Mouse (Mus musculus): ENCODE data around the gene Lypd3. TPM values are rescaled to one million over a fixed set of nuclear protein-coding genes. Genes with fewer than 3 reads are reported as not detected.
"Not testable (repeated sequence)": the region's sequence is repeated elsewhere in the genome, so short reads cannot be mapped to it uniquely, and the experiment has no call there.

The Lypd3 gene
- total RNA-seq, 2 experiments from 2014 or later: 0.36 to 0.92 TPM

- DNase-seq: peak; percentile 52 to 64
These were observed 26.2 kb downstream of the Lypd3 start for GRCm38 (mm10) chr7:24662575-24662974.

DNA sequence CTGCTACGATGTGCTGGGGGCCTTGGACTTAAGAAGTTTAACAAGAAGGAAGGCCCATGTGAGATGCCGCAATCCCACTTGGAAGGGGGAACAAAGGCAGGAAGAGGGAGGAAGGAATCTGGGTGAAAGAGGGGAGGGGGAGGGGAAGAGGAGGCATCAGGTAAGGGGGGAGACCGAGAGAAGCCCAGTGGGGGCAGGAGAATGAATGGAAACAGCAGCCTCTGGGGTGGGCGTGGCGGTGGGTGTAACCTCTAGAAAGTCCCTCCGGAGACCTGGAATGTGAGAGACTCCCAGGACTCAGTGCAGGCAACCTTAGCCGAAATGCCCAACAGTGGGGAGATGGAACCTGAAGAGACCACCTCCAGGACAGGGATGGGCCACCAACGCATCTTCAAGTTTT lies 28.0 kb downstream of the Lypd3 start:
- DNase-seq: no peak

DNA sequence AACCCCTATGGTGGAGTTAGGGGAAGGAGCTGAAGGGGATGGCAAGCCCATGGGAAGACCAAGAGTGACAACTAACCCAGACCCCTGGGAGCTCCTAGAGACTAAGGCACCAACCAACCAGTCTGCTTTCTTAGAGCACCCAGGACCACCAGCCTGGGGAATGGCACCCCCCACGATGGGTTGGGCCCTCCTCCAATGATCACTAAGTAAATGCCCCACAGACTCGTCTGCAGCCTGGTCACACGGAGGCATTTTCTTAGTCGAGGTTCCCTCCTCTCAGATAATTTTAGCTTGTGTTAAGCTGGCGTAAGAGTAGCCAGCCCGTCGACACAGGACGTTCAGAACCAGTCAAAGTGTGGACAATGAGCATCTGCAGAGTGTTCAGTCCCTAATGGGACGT lies 28.6 kb downstream of the Lypd3 start:
- no peak for DNase-seq

GRCm38 (mm10) chr7:24671944-24672439 lies 35.6 kb downstream of the Lypd3 start:
- no peak for DNase-seq

- DNase-seq: no peak
These were observed 40.2 kb downstream of the Lypd3 start, which contains the start of gene Tex101 for GRCm38 (mm10) chr7:24676575-24676974. Tex101 (minus strand) TSS chr7:24676675.

- peak in 1 of 2 experiments; percentile 35 for DNase-seq
These were observed 47.8 kb downstream of the Lypd3 start for GRCm38 (mm10) chr7:24684121-24684520.

- not testable (repeated sequence) for DNase-seq
These were observed 51.2 kb downstream of the Lypd3 start for GRCm38 (mm10) chr7:24687519-24687918.

Other genes starting within 250 kb of the Lypd3 start
- 10 to 100 TPM; 17.8 to 21.1 TPM for gene Smg9, start 236.9 kb upstream of the Lypd3 start, total RNA-seq (2021)
- not detected for gene Irgc1, start 184.3 kb upstream of the Lypd3 start, total RNA-seq (2021)
- 1 to 10 TPM; 7.9 to 9.8 TPM for gene Plaur, start 174.1 kb upstream of the Lypd3 start, total RNA-seq (2021)
- 1 to 10 TPM; 2.8 to 3.6 TPM for gene Cadm4, start 154.5 kb upstream of the Lypd3 start, total RNA-seq (2021)
- gene Zfp428, start 129.5 kb upstream of the Lypd3 start, total RNA-seq (2021): 1 to 10 TPM; 6.0 to 6.8 TPM
- not detected for gene AC161166.1, start 124.1 kb upstream of the Lypd3 start, total RNA-seq (2021)
- gene Irgq, start 105.9 kb upstream of the Lypd3 start, total RNA-seq (2021): 10 to 100 TPM; 20.4 to 24.1 TPM
- gene Pinlyp, start 90.4 kb upstream of the Lypd3 start, total RNA-seq (2021): not detected
- gene Xrcc1, start 90.3 kb upstream of the Lypd3 start, total RNA-seq (2021): 10 to 100 TPM; 37.6 to 41.3 TPM
- gene Ethe1, start 49.0 kb upstream of the Lypd3 start, total RNA-seq (2021): 10 to 100 TPM; 27.9 to 34.2 TPM
- under 1 TPM in 1 of 2 experiments, not detected in 1; 0.30 TPM for gene Zfp575, start 48.9 kb upstream of the Lypd3 start, total RNA-seq (2021)
- gene Phldb3, start 25.8 kb upstream of the Lypd3 start, total RNA-seq (2021): 1 to 10 TPM; 5.4 to 5.8 TPM
- not detected for gene Tex101, start 40.1 kb downstream of the Lypd3 start, total RNA-seq (2021)
- gene BC049730, start 72.7 kb downstream of the Lypd3 start, total RNA-seq (2021): not detected
- gene Gm4763, start 90.4 kb downstream of the Lypd3 start, total RNA-seq (2021): not detected
- under 1 TPM in 1 of 2 experiments, not detected in 1; 0.20 TPM for gene Cd177, start 123.8 kb downstream of the Lypd3 start, total RNA-seq (2021)
- gene Ceacam10, start 140.7 kb downstream of the Lypd3 start, total RNA-seq (2021): not detected
- gene Gm9844, start 225.7 kb downstream of the Lypd3 start, total RNA-seq (2021): not detected
- gene Lypd4, start 233.4 kb downstream of the Lypd3 start, total RNA-seq (2021): not detected
- gene Dmrtc2, start 233.5 kb downstream of the Lypd3 start, total RNA-seq (2021): not detected
- gene Rps19, start 247.8 kb downstream of the Lypd3 start, total RNA-seq (2021): 1,000 to 10,000 TPM in 1 of 2 experiments, 100 to 1,000 TPM in 1; 964 to 1,011 TPM

All from adrenal gland, postnatal 36 days (tissue).